Mouse (Mus musculus) embryo, embryonic 9.5 days (tissue): Measurements from ENCODE around the gene Dupd1.

ENCODE experiments used
- DNase-seq: peaks from one replicate; pipeline ENCODE4 v3.0.0-alpha.2; 2017; ENCODE audit errors: extremely low spot score

Dupd1 gene

DNA sequence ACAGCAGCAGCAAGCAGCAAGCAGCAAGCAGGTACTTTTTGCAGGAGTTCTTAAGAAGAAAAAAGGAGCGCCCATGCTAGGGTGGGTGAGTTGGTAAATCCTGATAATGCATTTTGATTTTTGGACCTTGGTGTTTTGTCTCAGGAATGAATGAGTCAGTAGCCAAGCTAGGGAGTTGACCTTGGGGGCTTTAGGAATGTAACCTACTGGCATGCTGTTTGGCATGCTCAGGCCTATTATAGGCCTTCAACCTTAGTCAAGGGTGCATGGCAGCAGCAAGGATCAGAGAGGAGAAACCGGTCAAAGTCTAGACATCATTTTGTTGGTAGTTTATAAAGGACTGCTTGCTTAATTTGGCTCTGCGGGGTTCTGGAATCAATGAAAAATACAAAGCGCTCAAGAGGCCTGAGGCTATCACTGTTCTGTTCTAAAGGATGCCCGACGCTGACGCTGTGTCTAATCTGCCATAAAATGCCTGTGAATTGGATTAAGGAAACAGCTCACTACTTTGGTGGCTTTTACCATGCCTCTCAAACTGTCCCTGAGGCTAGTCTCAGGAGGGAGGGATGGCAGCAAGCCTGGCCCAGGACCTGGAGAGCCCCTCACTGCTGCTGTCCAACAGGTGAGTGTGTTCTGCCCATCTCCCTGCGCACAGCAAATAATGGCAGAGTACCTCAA lies 7.8 kb upstream of the Dupd1 start:
- DNase-seq: no peak

DNA sequence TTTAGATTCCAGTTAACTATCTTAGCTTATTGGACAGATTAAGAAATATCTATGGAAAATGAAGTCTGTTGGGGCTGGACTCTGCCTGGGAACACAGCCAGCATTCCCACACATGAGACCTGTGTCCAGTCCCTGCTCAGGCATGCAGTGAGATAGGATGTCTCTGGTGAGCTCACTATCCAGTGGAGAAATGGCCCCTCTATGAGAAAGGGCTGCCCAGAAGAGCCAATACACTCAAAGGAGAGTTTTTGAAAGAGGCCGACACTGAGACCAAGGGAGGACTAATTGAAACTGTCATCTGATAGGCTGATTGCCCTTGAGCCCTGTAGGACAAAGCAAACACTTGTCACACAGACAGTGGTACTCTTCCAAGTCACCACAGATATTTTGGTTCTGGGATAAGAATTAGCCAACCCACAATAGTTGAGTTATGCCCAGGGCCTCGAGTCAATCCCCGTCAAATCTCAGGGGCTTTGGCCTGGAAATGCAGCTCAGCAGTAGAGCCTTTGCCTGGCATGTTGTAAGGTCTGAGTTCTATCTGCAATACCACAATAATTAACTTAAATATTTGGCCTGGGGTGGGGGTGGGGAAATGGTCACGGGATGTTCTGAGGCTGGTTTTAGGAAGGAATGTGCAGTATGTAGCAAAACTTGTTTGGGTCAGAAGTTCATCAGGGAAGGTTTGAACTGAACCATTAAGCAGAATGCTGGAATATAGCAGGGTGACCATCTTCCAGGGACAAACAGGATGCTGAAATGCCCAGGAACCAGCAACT lies 6.2 kb upstream of the Dupd1 start:
- DNase-seq: no peak

DNA sequence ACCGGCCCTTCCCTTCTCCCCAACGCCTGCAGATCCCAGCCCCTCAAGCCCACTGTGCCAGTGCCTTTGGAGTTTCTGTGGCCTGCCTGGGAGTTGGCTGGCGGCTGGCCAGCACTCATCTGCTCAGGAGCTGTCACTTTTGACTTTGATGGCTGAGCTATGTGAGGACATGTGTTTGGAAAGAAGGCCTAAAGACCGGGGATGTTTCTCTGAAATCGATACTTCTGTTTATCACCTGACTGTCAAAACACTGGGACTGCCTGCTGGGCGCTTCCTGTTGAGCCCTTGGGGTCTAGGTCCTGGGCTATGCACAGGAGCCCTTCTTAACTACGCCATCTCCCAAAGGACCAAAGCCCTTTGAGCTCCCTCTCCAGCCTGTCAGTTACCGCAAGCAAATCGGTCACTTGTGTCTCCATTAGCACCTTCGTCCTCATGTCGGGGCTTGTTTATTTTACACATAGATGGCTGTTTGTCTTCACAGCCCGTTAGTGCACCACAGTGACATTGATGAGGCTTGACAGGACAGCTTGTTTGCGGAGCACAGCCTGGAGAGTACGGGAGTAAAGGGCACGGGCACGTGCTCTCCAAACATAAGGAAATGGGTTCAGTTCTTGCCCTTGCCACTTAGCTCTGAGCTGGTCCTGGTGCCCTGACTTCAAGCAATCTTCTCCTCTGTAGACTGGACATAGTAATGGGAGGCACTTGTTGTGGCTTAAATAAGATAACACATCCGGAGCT lies 5.4 kb upstream of the Dupd1 start:
- peak; percentile 50 for DNase-seq

DNA sequence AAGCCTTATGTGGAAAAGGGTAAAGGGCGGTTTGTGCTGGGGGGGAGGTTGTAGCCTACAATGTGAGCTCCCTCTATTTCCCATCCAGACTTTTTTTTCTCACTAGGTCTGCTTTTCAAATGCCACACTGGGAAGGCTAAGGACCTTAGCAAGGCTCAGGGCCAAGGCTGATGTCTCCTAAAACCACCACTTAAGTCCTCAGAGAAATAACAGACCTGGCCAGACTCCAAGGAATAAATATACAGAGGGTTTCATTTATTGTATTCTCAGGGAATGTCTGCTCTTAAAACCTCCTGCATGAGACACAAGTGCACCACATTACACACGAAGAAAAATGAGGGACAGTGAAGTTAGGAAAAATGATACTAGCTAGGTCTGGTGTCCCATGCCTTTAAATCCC lies 3.1 kb downstream of the Dupd1 start:
- DNase-seq: no peak

DNA sequence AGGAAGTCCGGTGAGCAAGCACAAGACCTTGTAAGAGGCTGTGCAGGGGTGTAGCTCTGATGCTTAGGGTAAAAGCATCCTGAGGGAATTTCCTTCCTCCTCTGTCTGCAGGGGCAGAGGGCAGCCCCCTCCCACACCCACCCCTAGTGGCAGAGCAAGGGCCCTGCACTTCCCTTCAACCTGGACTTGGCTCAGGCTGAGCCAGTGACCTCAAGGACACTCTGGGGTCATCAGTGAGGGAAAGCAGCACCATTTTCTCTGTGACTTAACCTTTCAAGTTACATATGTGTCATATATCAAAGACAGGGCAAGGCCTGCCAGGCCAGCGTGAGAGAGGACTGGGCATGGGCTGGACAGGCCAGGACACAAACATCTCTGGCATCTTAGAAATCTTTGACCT lies 4.8 kb downstream of the Dupd1 start:
- no peak for DNase-seq

DNA sequence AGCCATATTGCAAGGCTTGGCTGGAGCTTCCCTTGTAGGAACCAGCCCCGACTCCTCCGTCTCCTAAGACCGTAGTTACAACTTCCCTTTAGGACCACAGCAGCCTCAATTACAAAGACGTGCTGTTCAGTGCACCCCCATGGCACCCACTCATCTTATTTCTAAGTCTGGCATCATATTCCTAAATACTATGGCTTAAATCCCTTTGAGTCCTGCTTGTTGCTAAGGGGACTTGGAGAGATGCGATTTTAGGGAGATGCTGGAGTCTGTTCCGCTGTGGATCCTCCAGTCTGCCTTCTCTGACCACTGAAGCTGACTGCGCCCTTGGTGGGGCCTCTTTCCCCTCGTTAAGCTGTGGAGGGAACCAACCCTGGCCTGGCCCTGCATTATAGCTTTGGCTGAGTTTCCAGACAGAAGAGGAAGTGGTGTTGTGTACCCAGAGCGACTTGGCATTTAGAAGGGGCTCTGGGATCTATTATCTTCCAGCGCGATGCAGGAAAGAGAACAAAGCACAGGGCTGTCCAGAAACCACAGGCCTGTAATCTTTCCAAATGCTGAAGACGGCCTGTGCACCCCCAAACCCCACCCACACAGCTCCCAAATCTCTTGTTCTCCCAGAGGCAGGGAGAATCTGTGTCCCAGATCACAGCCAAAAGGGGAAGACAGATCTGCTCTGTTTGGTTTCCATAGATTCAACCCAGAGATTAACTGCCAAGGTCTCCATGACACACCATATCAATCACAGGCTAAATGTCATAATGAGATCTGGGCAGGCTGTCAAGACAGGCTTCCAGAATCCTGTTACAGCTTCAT lies 7.4 kb downstream of the Dupd1 start:
- DNase-seq: no peak

DNA sequence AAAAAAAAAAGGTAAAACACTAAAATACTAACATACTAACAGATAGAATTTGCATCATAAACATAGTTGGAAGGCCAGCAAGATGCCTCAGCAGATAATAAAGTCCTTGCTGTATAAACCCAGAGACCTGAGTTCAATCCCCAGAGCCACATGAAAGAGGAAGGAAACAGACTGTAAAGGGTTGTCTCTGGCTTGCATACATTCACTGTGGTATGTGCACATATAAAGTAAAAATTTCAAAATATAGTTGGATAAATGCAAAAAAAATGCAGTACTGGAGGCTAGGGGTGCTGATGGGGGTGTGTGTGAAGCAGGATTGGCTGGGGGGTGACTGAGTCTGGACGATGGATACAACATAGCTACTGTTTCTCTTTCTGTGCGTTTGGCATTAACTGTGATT lies 8.9 kb downstream of the Dupd1 start:
- DNase-seq: no peak

DNA sequence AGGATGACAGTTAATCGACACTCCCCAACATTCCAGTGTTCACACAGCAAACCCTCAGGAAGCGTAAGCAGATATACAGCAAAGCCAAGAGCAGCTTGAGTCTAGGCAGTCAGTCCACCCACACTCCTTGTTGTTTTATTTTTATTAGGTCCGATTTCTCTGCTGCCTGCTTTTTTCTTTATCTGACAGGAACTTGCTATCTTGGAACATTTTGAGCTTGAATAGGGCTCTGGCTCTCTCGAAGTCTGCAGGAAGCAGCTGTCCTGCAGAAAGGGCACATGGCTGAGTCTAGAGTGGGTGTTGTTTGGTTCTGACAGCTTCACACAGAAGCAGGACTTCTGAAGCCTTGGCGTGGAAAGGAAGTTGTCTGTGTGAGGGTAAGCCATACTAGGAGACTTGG lies 11.1 kb downstream of the Dupd1 start:
- DNase-seq: no peak

DNA sequence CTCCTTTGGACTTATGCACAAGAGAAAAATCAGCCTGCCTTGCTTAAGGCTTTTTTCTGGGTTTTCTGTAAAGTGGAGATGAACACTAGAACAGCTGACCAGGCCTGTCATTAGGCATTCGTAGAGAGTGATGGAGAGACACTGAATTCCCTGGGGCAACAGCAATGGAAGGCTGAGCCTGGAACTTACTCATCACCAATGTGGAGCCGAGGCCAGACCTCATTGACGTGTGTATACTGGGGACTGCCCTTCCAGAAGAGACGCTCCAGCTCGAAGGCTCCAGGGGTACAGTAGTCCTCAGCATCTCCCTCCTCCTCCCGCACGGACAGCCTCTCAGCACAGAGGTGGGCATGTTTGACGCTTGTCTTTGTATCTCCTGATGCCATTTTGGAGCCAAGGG lies 11.7 kb downstream of the Dupd1 start:
- DNase-seq: no peak

DNA sequence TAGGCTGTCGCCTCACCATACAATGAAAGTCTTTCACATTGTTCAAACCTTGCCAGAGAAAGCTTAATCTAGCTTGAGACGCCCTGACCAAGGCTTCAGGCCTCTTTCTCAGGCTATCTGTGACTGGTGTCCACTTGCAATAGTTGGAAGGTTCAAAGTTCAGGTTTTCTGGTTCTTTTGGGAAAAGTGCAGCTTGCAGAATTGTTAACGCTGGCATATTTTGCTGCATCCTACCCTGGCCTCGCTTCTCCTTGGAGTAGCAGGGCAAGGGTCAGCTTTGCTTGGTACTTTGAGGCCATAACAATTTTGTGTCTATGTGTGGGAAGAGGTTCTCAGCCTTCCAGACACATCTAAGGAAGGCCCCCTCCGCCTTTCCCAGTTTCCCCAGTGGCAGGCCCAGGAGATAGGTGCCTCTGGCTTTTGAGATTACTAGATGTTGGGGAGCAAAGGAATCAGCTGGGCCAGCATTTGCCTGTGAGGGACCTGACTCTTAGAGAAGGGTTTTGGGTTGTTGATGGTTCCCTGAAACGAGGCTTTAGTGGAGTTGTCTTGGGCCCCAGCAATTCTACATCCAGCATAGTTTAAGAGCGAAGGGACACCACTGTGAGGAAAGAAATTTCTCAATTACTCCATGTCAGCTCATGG lies 18.1 kb downstream of the Dupd1 start:
- no peak for DNase-seq

DNA sequence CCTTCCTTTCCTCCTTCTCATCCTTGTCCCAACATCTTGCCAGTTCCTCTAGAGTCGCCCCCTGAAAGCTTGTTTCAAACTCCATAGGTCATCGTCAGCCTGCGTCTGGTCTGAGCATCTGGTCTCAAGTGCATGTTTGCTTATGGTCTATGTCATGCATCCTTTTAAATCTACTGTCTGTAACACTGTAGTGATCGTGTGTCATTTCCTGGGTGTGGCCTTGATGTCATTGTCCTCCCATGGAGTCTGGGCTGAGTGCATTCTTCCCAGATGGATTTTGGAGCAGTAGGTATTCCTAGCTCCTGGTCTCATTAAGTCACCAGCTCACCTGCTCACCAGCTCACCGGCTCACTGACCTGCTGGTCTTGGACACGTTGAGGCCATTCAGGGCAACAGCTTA lies 19.4 kb downstream of the Dupd1 start:
- DNase-seq: no peak

DNA sequence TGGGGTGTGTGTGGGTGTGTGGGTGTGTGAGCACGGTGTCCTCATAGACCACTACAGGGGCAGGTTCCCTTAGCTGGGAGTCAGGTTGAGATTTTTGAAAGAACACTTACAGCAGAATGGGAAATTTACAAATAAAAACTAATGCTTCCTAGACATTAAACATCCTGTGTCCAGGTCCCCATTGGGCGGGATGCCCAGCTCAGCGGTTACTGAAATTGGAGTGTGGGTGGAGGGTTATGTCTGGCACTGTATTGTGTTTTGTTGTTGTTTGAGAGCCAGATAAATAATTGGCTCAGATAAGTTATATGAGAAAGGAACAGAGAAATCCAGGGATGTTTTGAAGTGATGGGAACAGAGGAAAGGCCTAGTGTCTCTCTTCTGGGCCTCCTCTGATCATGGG lies 23.3 kb downstream of the Dupd1 start:
- no peak for DNase-seq

DNA sequence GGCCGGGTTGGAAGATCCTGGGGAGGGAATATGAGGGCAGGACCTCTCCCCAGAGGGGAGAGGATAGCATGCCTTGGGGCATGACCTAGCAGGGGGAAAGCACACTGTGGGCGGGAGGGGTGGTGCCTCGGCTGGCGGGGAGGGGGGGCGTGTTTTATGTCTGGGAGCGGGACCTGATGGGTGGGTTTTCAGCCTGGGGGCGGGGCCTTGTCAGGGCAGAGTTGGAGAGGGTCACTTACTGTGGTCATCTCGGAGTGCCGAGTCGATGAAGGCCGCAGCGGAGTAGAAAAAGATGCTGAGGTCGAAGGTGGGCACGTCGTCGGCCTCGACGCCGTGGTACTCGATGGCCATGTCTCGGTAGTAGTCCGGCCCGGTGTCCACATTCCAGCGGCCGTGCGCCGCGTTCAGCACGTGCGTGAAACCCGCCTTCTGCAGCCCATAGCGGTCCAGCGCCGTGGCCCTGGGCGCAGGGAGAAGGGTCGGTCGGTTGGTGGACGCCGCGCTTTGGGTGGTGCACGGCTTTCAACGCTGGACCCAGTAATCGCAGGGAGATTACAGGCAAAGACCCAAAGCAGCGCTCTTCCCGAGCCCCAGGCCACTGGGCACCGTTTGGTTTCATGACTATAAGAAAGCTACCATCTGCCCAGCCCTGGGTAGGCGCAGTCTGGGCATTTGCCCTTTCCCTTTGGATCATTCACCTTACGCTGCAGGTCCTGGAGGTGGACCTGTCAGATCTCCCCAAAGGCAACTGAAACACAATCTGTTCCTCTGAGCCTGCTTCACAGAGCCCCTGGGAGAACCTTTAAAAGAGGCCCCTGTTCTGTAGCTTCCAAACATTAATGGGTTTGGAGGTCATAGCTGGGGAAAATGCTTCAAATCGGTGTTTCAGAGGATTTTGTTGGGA lies 27.7 kb downstream of the Dupd1 start:
- peak; percentile 87 for DNase-seq

DNA sequence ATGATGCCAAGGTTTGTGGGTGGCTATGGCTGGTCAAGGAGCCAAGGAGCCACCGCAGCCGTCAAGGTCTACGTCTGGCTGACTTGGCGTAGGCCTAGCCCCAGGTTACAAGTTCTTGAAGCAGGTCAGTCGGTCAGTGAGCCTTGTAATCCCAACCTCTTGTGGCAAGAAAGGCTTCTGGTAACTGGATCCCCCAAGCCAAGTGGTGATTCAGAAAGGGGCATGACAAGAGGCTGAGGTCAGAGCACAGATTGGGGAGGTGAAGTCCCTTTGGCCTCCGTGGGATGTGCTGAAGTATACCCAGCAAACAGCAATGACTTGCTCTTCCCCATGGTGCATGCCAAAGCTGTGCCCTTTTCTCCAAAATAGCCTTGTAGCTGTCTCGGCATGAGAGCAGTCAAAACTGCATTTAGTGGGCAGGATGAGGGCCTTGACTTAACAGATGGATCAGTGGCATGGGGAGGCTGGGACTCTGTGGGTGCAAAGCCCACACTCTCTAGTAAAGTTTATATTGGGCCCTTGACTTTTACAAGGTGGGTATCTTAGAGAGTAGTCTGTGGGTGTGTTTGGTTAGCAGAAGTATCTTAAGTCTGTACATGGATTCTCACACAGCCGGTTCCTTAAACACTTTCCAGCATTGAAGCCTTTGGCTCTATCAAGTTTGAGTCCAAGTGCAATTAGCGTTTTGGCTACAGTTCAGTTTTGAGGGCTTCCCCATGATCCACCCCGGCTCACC lies 28.8 kb downstream of the Dupd1 start:
- no peak for DNase-seq

DNA sequence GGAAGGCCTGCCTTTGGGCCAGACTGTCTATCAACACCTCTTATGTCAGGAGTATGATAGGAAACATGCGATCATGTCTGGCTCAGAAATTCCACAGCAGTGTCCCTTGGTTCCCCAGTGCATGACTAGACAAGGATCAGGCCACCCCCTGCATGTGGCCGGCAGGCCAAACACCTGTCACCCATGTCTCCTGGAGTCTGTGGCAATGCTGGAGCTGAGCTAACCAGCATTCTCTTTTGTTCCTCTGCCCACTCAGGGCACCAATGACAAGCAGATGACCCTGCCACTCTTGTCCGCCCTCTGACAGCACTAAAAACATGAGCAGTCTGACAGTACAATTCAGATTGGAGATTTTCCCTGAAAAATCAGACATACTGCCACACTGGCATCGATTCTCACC lies 30.5 kb downstream of the Dupd1 start:
- DNase-seq: no peak

DNA sequence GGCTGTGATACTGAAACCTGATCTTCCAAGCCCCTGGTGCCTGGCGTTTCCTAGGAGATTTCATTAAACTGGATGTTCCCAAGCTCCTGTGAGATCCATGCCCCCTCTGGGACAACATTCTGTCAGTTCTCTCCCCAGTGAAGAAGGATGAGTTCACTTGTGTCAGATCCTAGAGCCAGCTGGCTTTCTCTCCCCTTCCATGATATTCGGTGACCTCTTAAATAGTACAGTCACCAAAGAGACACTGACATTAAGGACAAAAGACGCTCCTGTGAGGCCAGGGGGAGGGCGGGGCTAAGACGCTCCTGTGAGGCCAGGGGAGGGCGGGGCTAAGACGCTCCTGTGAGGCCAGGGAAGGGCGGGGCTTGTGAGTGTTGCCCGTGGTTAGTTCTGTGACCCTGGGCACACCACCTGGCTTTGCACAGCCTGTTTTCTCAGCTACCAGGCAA lies 31.7 kb downstream of the Dupd1 start:
- peak; percentile 89 for DNase-seq

DNA sequence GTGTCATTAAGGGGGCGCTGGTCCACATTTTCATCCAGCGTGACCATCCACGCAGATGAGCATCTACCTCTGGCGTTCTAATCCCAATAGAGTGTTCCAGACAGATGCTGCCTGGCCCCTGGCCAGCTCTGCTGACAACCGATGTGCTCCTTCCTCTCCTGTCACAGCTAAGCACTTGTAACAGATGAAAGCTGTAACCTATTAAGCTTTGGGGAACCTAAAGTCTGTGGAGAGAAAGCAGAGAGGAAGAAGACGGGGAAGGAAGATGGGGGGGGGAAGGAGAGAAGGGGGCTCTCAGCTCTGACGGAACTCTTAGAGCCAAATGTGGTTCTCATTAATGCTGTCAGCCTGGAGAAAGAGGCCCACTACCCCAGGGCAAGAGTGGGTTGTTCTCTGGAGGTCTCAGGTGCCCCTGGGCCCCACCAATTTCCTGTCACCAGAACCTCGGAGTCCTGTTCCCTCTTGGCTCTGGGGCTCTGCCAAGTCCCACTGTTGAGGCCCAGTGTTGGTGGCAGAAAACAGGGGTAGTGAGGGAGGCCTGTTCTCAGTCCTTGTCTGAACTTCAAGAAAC lies 34.7 kb downstream of the Dupd1 start:
- DNase-seq: peak; percentile 54

DNA sequence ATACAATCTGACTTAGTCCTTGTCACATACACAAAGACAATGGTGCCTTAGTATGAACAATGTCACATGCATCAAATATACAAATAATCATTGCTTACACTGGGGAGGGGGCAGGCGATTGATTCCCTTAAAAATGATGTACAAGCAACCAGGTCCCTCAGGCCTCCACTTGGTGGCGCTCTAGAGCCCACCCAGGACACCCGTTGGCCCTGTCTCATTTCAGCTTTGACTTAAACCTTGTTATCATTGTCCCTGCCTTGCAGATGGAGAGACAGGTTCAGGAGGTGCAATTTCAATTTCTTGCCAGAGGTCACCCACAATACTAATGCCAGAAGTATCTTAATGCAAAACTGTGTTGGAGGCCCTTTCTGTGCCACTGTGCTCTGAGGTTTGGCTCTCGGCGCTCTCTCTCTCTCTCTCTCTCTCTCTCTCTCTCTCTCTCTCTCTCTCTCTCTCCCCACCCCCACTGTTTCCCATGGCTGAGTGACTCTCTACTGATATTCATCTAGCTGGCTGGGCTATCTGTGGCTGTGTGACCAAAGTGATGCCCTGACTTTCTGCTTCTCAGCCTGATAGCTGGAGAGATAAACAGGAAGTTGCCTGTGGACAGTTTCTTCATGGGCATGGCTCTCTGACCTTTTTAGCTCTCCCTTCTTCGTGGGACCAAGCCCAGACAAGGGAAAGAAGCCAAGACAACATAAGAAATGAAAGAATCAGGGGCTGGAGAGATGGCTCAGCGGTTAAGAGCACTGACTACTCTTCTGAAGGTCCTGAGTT lies 35.7 kb downstream of the Dupd1 start:
- DNase-seq: peak; percentile 74

DNA sequence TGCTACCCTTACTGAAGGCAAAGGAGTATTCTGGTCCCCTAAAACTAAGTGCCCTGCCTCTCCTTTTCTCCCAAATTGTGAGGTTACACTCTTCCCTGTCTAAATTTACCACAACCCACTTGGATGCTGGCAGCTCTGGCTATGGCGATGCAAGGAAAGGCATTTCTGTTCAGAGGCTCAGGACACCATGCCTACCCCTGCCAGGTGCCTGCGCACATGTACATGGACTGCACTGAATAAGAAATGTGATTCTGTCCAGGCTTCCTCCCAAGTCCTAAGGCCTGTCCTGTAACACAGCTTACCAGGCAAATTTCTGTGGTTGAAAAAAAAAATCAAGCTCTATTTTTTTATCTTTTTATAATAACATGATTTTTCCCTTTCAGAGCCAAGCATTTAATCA lies 38.2 kb downstream of the Dupd1 start:
- DNase-seq: no peak
